Mouse (Mus musculus) liver, embryonic 13.5 days (tissue): ENCODE measurements around the gene Synrg. TPM values are rescaled to one million over a fixed set of nuclear protein-coding genes. Genes with fewer than 3 reads are reported as not detected.

Experiments used
- ATAC-seq: fragments of 200-750 bp; cut with Nextera tagmentation; 2 replicates; pipeline ENCODE4 v1.8.0; 2017; ENCODE audit warnings: low read depth, mild to moderate bottlenecking, moderate number of reproducible peaks, moderate library complexity
- DNase-seq: peaks from one replicate; pipeline ENCODE4 v3.0.0; 2022
- H3K27ac ChIP-seq: fragments of 300-500 bp; sonication (generic); 2 replicates; pipeline ENCODE4 v1.5.1; 2015; ENCODE audit warnings: moderate library complexity, mild to moderate bottlenecking, inconsistent platforms
- H3K27me3 ChIP-seq: fragments of 300-500 bp; sonication (generic); 2 replicates; pipeline ENCODE4 v1.6.1; 2015; ENCODE audit warnings: mild to moderate bottlenecking, inconsistent platforms
- H3K36me3 ChIP-seq: fragments of 300-500 bp; sonication (generic); 2 replicates; pipeline ENCODE4 v1.6.1; 2015; ENCODE audit warnings: mild to moderate bottlenecking, inconsistent platforms
- H3K4me1 ChIP-seq: fragments of 300-500 bp; sonication (generic); replicated peaks from 2 replicates; pipeline ENCODE4 v1.6.1; 2015; ENCODE audit warnings: inconsistent platforms
- H3K4me2 ChIP-seq: fragments of 300-500 bp; sonication (generic); 2 replicates; pipeline ENCODE4 v1.6.1; 2015; ENCODE audit warnings: inconsistent platforms, mild to moderate bottlenecking, moderate library complexity
- H3K4me3 ChIP-seq: fragments of 300-500 bp; sonication (generic); replicated peaks from 2 replicates; pipeline ENCODE4 v1.5.1; 2015; ENCODE audit warnings: mild to moderate bottlenecking, inconsistent platforms
- H3K9ac ChIP-seq: fragments of 300-500 bp; sonication (generic); 2 replicates; pipeline ENCODE4 v1.6.1; 2015; ENCODE audit warnings: mild to moderate bottlenecking, inconsistent platforms
- H3K9me3 ChIP-seq: fragments of 300-500 bp; sonication (generic); replicated peaks from 2 replicates; pipeline ENCODE4 v1.6.1; 2016; ENCODE audit warnings: inconsistent platforms
- WGBS: fragments of 180-500 bp; shearing (Covaris S2); methylation state at CpG from one replicate; pipeline ENCODE4 v1.1.7; 2015; ENCODE audit not compliant: insufficient replicate concordance; 5-methylcytosine and 5-hydroxymethylcytosine counted together
- polyA plus RNA-seq: library from polyadenylated mRNA; unstranded; fragments of >200 nt; fragmentation: Nextera tagmentation; extraction: Ambion mirVana; gene quantifications from 2 replicates; pipeline ENCODE4 v1.2.1, GENCODE M21; 2015

Synrg gene
- polyA plus RNA-seq, 1 experiment from 2014 or later, result 5.8 TPM

- ATAC-seq, result no peak
- WGBS, result 75% methylated on average over 3 of the region's 3 CpGs
- H3K9ac ChIP-seq, result no peak overlapping the region
- H3K4me3 ChIP-seq, result no peak overlapping the region
- H3K4me2 ChIP-seq, result no peak overlapping the region
- no peaks in the 10 kb centered on the region for H3K9me3 ChIP-seq
- peaks cover 50% of the 10 kb centered on the region for H3K36me3 ChIP-seq
- H3K27ac ChIP-seq, result no peak overlapping the region
- DNase-seq, result no peak
- H3K27me3 ChIP-seq, result no peaks in the 10 kb centered on the region
- H3K4me1 ChIP-seq, result peaks cover 25% of the 10 kb centered on the region
These were observed 2.2 kb upstream of the Synrg start for GRCm38 (mm10) chr11:83961983-83962382.

GRCm38 (mm10) chr11:83967436-83968204 lies 3.4 kb downstream of the Synrg start:
- no peaks in the 10 kb centered on the region for H3K27me3 ChIP-seq
- peak; percentile 48 for DNase-seq
- peaks cover 41% of the 10 kb centered on the region for H3K4me1 ChIP-seq
- peak overlapping the region; percentile 46 for H3K4me2 ChIP-seq
- no peak overlapping the region for H3K4me3 ChIP-seq
- peaks cover 12% of the 10 kb centered on the region for H3K36me3 ChIP-seq
- WGBS, result 37% methylated on average over 8 of the region's 8 CpGs
- no peaks in the 10 kb centered on the region for H3K9me3 ChIP-seq
- peak overlapping the region; percentile 37; the same call in 1 of the 2 replicates for H3K27ac ChIP-seq
- peak; percentile 42; the same call in 1 of the 2 replicates for ATAC-seq
- peak overlapping the region; percentile 23; the same call in 1 of the 2 replicates for H3K9ac ChIP-seq

GRCm38 (mm10) chr11:83968205-83968575 lies 4.0 kb downstream of the Synrg start:
- WGBS, result 40% methylated on average over 6 of the region's 6 CpGs
- H3K4me3 ChIP-seq, result no peak overlapping the region
- no peaks in the 10 kb centered on the region for H3K27me3 ChIP-seq
- DNase-seq (no peak), ATAC-seq (no peak)
- no peak overlapping the region for H3K27ac ChIP-seq
- no peak overlapping the region for H3K4me2 ChIP-seq
- no peak overlapping the region for H3K9ac ChIP-seq
- H3K4me1 ChIP-seq, result peaks cover 41% of the 10 kb centered on the region
- no peaks in the 10 kb centered on the region for H3K9me3 ChIP-seq
- H3K36me3 ChIP-seq, result peaks cover 14% of the 10 kb centered on the region

DNA sequence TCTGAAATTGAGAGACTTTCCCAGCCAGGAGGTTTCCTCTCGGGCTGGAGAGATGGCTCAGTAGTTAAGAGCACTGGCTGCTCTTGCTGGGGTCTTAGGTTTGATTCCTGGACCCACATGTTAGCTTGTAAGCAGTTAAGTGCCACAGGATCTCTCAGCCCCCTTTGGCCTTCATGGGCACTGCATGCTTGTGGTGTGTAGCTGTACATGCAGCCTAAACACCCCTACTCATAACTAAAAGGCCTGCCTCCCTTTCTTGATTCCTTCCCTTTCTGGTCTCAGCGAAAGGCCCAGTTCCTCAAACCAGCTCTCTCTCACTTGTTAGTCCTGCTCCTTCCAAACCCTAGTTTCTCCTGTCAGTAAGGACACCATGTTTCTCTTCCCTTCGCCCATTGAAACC lies 4.8 kb downstream of the Synrg start:
- Histone ChIP-seq H3K36me3 (peaks cover 18% of the 10 kb centered on the region), H3K9me3 (no peaks in the 10 kb centered on the region), H3K27ac (no peak overlapping the region), H3K27me3 (no peaks in the 10 kb centered on the region), H3K4me3 (no peak overlapping the region), H3K4me1 (peaks cover 36% of the 10 kb centered on the region), H3K9ac (no peak overlapping the region), H3K4me2 (no peak overlapping the region)
- DNase-seq (no peak), ATAC-seq (no peak)
- WGBS, result 82% methylated on average over 3 of the region's 3 CpGs

- H3K4me3 ChIP-seq, result no peak overlapping the region
- peak overlapping the region; percentile 42; the same call in 1 of the 2 replicates for H3K4me2 ChIP-seq
- no peaks in the 10 kb centered on the region for H3K9me3 ChIP-seq
- 72% methylated on average over 7 of the region's 7 CpGs for WGBS
- peaks cover 22% of the 10 kb centered on the region for H3K4me1 ChIP-seq
- DNase-seq (no peak), ATAC-seq (no peak)
- H3K36me3 ChIP-seq, result peaks cover 57% of the 10 kb centered on the region
- no peaks in the 10 kb centered on the region for H3K27me3 ChIP-seq
- no peak overlapping the region for H3K27ac ChIP-seq
- no peak overlapping the region for H3K9ac ChIP-seq
These were observed 10.5 kb downstream of the Synrg start for GRCm38 (mm10) chr11:83974561-83975346.

GRCm38 (mm10) chr11:83975488-83975887 lies 11.3 kb downstream of the Synrg start:
- Histone ChIP-seq H3K4me2 (peak overlapping the region; percentile 42), H3K27ac (no peak overlapping the region), H3K9ac (no peak overlapping the region), H3K36me3 (peaks cover 64% of the 10 kb centered on the region), H3K4me3 (no peak overlapping the region), H3K27me3 (no peaks in the 10 kb centered on the region), H3K4me1 (peaks cover 22% of the 10 kb centered on the region), H3K9me3 (no peaks in the 10 kb centered on the region)
- DNase-seq (peak; percentile 18), ATAC-seq (peak; percentile 76)
- 14% methylated on average over 1 of the region's 1 CpGs for WGBS

- no peak overlapping the region for H3K27ac ChIP-seq
- WGBS, result 86% methylated on average over 13 of the region's 13 CpGs
- peaks cover 22% of the 10 kb centered on the region for H3K4me1 ChIP-seq
- H3K4me3 ChIP-seq, result no peak overlapping the region
- DNase-seq (no peak), ATAC-seq (no peak)
- H3K27me3 ChIP-seq, result no peaks in the 10 kb centered on the region
- H3K4me2 ChIP-seq, result no peak overlapping the region
- H3K9ac ChIP-seq, result no peak overlapping the region
- peaks cover 65% of the 10 kb centered on the region for H3K36me3 ChIP-seq
- no peaks in the 10 kb centered on the region for H3K9me3 ChIP-seq
These were observed 12.2 kb downstream of the Synrg start for GRCm38 (mm10) chr11:83976236-83976977.

- DNase-seq (no peak), ATAC-seq (no peak)
- no peak overlapping the region for H3K9ac ChIP-seq
- WGBS, result 77% methylated on average over 2 of the region's 2 CpGs
- H3K36me3 ChIP-seq, result peaks cover 71% of the 10 kb centered on the region
- peaks cover 22% of the 10 kb centered on the region for H3K4me1 ChIP-seq
- H3K9me3 ChIP-seq, result no peaks in the 10 kb centered on the region
- H3K27me3 ChIP-seq, result no peaks in the 10 kb centered on the region
- H3K27ac ChIP-seq, result no peak overlapping the region
- no peak overlapping the region for H3K4me2 ChIP-seq
- no peak overlapping the region for H3K4me3 ChIP-seq
These were observed 13.6 kb downstream of the Synrg start for GRCm38 (mm10) chr11:83977810-83978209.

DNA sequence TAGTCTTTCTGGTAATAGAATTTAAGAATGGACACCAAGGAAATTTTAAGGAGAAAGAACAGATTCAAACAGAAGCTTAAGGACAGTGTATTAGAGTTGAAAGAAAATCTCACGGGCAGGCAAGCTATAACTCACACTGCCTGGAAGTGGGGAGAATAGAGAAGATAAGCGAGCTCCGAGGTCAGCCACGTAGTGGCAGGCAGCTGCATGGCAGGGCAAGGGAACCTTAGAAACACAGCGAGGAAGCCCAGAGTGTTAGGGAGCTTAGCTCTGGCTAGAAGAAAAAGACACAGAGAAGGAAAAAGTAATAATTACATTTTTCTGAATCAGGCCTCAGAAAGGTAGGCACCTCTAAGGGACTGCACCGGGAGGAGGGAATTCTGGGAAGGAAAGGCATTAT lies 15.8 kb downstream of the Synrg start:
- Histone ChIP-seq H3K4me3 (no peak overlapping the region), H3K36me3 (peaks cover 67% of the 10 kb centered on the region), H3K4me1 (peaks cover 14% of the 10 kb centered on the region), H3K9me3 (no peaks in the 10 kb centered on the region), H3K27ac (no peak overlapping the region), H3K4me2 (no peak overlapping the region), H3K27me3 (no peaks in the 10 kb centered on the region), H3K9ac (no peak overlapping the region)
- ATAC-seq (no peak), DNase-seq (no peak)
- WGBS, result 74% methylated on average over 6 of the region's 6 CpGs

GRCm38 (mm10) chr11:83981338-83981737 lies 17.1 kb downstream of the Synrg start:
- H3K4me3 ChIP-seq, result no peak overlapping the region
- H3K9me3 ChIP-seq, result no peaks in the 10 kb centered on the region
- H3K36me3 ChIP-seq, result peaks cover 76% of the 10 kb centered on the region
- H3K27me3 ChIP-seq, result no peaks in the 10 kb centered on the region
- H3K4me2 ChIP-seq, result no peak overlapping the region
- WGBS, result 83% methylated on average over 10 of the region's 10 CpGs
- DNase-seq, result no peak
- no peak for ATAC-seq
- H3K4me1 ChIP-seq, result peaks cover under 1% of the 10 kb centered on the region
- H3K9ac ChIP-seq, result no peak overlapping the region
- H3K27ac ChIP-seq, result no peak overlapping the region

DNA sequence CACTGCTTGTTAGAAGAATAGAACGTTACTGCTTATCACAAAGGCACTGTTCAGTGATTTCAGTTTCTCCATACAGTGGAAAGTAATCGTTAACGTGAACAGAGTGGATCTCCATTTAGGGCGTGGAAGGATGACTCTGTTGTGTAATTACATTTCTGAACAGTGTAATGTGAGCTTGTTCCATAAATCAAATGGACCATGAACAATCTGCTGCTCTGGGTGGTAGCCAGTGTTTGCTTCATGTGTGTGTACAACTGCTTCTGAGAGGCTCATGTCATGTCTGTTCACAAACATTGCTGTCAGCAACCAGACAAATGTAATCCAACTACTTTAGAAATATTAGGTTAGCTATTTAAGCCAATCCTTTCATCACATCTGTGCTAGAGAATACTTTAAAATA lies 27.5 kb downstream of the Synrg start:
- H3K36me3 ChIP-seq, result peaks cover 83% of the 10 kb centered on the region
- 68% methylated on average over 4 of the region's 4 CpGs for WGBS

More for the DNA sequence above, 27.5 kb downstream of the Synrg start:
- no peak for DNase-seq
- no peak overlapping the region for H3K4me2 ChIP-seq
- no peak overlapping the region for H3K27ac ChIP-seq
- no peaks in the 10 kb centered on the region for H3K4me1 ChIP-seq
- ATAC-seq, result no peak
- H3K9me3 ChIP-seq, result no peaks in the 10 kb centered on the region
- H3K27me3 ChIP-seq, result no peaks in the 10 kb centered on the region
- no peak overlapping the region for H3K9ac ChIP-seq
- no peak overlapping the region for H3K4me3 ChIP-seq
